Mouse (Mus musculus): ENCODE results near the gene Efcab6. TPM values are rescaled to one million over a fixed set of nuclear protein-coding genes. Genes with fewer than 3 reads are reported as not detected.

The Efcab6 gene
- polyA plus RNA-seq, 1 experiment: 1.1 TPM

DNA sequence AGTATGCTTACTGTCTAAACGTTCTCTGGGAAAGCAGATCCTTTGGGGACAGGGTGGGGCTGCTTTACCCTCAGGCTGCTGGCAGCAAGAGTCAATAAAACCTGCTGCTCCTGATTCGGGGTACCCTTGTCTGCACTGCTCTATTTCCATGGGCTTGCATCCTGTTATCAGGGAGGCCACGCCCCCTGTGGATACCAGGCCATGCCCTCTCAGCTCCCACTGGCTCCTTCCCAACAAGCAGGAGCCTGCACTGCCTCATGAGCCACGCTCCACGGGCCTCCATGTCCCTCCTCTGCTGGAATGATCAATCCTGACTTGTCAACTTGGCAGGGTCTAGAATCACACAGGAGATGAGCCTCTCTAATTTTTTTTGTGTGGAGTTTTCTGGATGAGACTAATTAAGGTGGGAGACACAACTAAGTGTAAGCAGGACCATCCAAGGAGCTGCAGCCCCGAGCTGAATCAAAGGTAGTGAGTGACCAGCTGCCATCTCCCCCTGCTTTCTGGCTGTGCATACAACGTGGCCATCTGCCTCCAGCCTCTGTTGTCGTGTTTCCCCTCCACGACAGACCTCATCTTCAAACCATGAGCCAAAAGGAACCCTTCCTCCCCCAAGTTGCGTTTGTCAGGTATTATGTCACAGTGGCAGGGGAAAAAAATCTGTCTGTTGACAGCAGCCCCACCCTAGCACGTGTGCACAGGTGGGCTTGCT lies 187.9 kb downstream of the Efcab6 start:
- DNase-seq (ENCODE audit: low read depth): no peak

DNA sequence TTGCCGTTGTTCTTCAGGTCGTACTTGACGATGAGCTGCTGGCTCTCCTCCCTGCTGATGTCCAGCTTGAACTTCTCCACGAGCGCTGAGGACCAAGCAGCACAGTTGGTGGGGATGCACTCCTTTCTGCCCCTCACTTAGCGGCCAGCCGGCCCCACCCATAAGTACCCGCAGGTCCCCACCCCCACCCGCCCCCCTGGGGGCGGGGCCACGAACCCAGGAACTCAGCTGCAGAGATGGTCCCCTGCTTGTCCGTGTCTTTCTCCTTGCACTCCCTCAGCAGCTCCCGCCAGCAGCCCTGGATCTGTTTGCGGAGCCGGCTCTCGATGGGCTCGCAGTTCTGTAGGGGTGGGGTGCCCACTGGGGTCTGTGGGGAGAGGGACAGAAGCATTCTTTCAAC lies 194.2 kb downstream of the Efcab6 start:
- TF ChIP-seq CTCF (IDR thresholded peaks at IDR 0.05; ENCODE audit: borderline replicate concordance, extremely low read depth, insufficient read depth, insufficient read length) (no peak), POLR2A (IDR thresholded peaks at IDR 0.05; ENCODE audit: borderline replicate concordance, extremely low read depth, insufficient read depth, insufficient read length, poor library complexity, severe bottlenecking) (no peak)
- no peak for DNase-seq (ENCODE audit: low read depth)

More for the DNA sequence above, 187.9 kb downstream of the Efcab6 start:
- TF ChIP-seq CTCF (IDR thresholded peaks at IDR 0.05; ENCODE audit: borderline replicate concordance, extremely low read depth, insufficient read depth, insufficient read length) (no peak), POLR2A (IDR thresholded peaks at IDR 0.05; ENCODE audit: borderline replicate concordance, extremely low read depth, insufficient read depth, insufficient read length, poor library complexity, severe bottlenecking) (no peak)

DNA sequence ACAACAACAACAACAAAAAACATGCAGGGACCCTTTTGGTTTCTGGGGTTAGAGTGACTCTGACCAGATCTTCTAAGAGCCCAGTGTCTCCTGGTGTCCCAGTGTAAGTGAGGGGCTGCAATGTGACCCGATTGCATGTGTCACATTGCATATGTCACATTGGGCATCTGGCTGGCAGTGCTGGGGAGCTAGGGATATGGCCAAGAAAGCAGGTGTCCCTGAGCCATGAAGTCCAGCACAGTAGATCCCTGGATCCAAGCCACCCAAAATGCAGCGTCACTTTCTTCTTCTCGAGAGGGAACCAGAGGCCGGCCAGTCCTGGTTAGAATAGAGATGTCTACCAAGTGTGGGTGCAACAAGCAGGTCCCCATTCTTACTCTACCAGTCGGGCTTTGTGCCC lies 199.6 kb downstream of the Efcab6 start:
- no peak for TF ChIP-seq CTCF (IDR thresholded peaks at IDR 0.05; ENCODE audit: borderline replicate concordance, extremely low read depth, insufficient read depth, insufficient read length)
- TF ChIP-seq POLR2A (IDR thresholded peaks at IDR 0.05; ENCODE audit: borderline replicate concordance, extremely low read depth, insufficient read depth, insufficient read length, poor library complexity, severe bottlenecking): no peak
- DNase-seq (ENCODE audit: low read depth): no peak

DNA sequence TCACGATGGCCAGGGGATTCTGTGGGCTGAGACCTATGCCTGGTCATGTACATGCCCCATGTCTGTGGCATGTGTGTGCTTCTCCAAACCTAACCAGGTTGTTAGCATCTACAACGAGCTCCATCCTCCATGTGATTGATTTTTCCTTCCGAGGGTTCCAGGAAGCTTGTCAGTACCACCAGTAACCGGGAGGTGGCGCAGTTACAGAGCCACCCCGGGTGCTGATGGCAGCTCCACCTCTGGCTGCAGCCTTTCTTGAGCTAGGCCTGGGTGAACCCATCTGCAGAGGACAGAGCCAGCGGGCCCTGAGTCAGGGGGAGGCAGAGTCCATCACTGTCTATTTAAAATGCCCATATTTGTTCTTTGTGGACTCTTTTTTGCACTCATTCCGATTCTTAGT lies 208.1 kb downstream of the Efcab6 start:
- TF ChIP-seq CTCF (IDR thresholded peaks at IDR 0.05; ENCODE audit: borderline replicate concordance, extremely low read depth, insufficient read depth, insufficient read length): peak; percentile 90
- TF ChIP-seq POLR2A (IDR thresholded peaks at IDR 0.05; ENCODE audit: borderline replicate concordance, extremely low read depth, insufficient read depth, insufficient read length, poor library complexity, severe bottlenecking): no peak
- peak; percentile 58 for DNase-seq (ENCODE audit: low read depth)

DNA sequence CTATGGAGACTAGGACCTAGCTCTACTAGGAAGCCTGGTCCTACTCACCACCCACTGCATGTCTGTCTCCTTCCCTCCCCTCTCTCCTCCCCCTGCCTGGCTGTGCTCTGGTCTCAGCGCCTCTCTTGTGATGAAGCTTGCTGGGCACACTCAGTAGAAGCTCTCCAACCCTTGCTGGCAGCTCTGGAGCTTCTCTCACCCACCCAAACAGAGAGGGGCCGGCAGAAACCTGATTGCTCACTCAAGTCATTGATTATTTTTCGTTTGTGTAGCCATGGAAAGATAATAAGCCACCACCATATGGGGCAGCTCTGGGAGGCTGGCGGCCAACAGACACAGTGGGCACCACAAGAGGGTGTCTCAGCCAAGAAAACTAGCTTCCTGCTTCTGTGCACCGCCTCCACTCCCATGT lies 211.8 kb downstream of the Efcab6 start:
- peak; percentile 46 for DNase-seq (ENCODE audit: low read depth)
- TF ChIP-seq CTCF (IDR thresholded peaks at IDR 0.05; ENCODE audit: borderline replicate concordance, extremely low read depth, insufficient read depth, insufficient read length) (no peak), POLR2A (IDR thresholded peaks at IDR 0.05; ENCODE audit: borderline replicate concordance, extremely low read depth, insufficient read depth, insufficient read length, poor library complexity, severe bottlenecking) (no peak)

DNA sequence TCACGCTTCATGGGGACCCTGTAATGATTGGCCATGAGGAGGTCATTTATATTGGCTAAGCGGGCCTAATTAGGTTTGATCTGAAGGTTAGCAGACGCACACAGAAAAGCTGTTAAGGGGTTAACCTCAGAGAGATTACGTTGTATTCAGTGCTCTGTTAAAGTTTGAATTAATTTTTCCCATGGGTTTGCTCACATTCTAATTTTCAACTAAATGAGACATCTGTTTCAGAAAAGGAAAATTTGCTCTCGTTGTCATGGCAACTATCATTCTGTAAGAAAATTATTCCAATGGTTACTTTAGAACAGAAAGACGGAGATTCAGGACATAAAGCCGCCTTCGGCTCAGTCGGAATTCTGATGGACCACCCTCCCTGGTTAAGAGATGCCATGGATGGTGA lies 217.0 kb downstream of the Efcab6 start:
- TF ChIP-seq POLR2A (IDR thresholded peaks at IDR 0.05; ENCODE audit: borderline replicate concordance, extremely low read depth, insufficient read depth, insufficient read length, poor library complexity, severe bottlenecking): no peak
- no peak for TF ChIP-seq CTCF (IDR thresholded peaks at IDR 0.05; ENCODE audit: borderline replicate concordance, extremely low read depth, insufficient read depth, insufficient read length)
- DNase-seq (ENCODE audit: low read depth): peak; percentile 85

DNA sequence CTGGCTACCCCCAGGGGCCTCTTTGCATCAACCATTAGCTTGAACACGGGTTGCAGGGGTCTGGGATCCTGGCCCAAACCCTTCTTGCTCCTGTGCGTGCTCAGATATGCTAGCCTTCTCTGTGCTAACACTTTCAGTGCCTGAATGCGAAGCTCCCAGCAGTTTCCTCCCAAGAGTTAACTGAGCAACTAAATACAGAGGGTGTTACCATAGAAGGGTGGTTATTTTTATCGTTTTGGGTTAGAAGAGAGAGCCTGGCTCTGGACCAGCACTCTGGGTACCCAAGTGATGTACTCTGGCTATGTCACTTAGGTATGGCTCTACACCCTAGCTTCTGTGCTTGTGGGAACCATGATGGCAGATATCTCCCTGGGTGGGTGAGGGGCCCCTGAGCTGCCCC lies 217.7 kb downstream of the Efcab6 start:
- no peak for DNase-seq (ENCODE audit: low read depth)
- TF ChIP-seq POLR2A (IDR thresholded peaks at IDR 0.05; ENCODE audit: borderline replicate concordance, extremely low read depth, insufficient read depth, insufficient read length, poor library complexity, severe bottlenecking): no peak
- TF ChIP-seq CTCF (IDR thresholded peaks at IDR 0.05; ENCODE audit: borderline replicate concordance, extremely low read depth, insufficient read depth, insufficient read length): no peak

DNA sequence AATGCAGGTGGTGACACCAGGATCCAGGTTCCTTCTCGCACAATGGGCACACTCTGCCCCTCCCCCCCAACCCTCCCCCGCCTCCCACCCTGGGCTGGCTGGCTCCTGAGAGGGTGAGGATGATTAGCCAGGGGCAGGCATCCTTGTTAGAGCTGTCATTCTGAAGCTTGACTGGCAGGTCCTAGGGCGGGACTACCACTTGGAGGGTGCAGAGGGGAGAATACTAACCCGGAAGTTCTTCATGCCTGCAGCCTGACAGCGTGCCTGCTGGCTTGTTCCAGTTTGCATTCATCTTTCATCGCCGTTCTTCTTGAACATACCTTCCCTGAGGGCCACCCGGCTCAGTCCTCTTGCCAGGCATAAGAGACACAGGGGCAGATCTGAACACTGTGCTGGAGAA lies 218.6 kb downstream of the Efcab6 start:
- DNase-seq (ENCODE audit: low read depth): peak; percentile 53
- no peak for TF ChIP-seq POLR2A (IDR thresholded peaks at IDR 0.05; ENCODE audit: borderline replicate concordance, extremely low read depth, insufficient read depth, insufficient read length, poor library complexity, severe bottlenecking)

DNA sequence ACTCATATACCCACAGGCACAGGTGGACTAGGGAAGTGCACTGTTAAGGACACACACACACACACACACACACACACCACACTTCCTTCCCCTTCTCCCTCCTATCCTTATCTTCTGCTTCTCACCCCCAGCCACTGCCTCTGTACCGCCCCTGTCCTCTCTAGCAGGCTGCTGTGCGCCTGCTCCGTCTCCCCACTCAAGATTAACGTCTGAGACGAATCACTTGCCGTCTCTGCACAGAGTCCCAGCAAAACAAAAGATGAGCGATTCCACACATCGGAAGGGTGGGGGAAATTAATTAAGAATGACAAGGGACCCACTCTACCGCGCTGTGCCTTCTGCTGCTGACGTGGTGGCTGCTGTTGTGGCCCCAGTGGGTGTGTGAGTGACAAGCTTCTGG lies 219.4 kb downstream of the Efcab6 start:
- TF ChIP-seq CTCF (IDR thresholded peaks at IDR 0.05; ENCODE audit: borderline replicate concordance, extremely low read depth, insufficient read depth, insufficient read length) (no peak), POLR2A (IDR thresholded peaks at IDR 0.05; ENCODE audit: borderline replicate concordance, extremely low read depth, insufficient read depth, insufficient read length, poor library complexity, severe bottlenecking) (no peak)
- DNase-seq (ENCODE audit: low read depth): peak; percentile 67

DNA sequence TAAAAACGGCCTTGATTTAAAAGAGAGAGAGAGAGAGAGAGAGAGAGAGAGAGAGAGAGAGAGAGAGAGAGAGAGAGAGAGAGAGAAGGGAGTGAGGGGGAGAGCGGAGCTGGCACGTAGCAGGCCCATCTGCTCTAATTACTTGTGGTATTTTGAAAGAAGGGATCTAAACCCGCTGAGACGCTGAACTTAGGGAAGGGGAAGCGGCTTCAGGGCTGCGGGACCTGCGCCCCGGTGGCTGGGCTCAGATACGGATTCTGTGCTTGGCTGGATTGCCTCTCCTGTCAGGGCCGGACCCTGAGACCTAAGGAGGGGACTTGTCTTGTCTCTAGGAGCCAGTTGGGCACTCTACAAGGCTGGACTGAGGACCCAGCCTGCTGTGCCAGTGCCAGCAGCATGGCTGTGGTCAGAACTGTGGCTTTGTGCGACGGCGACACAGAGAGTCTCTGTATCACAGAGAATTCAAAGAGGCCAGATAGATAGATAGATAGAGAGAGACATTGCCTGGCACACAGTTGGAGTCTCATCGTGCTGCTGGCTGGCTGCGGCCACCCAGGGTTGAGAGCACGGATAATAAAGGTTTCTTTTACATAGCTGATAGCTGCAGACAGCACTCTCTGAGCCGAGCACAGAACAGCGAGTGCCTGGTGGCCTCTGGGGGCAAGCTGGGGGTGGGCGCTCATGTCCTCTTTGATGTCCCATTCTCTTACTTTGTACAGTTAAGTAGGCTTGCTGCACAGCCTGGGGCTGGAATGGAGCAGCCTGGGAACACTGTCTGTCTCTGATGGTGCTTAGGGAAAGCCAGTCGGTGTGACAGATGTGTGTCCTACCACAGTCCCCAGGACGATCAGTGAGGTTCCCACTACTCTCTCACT lies 222.0 kb downstream of the Efcab6 start:
- DNase-seq (ENCODE audit: low read depth): peak; percentile 88
- no peak for TF ChIP-seq CTCF (IDR thresholded peaks at IDR 0.05; ENCODE audit: borderline replicate concordance, extremely low read depth, insufficient read depth, insufficient read length)
- TF ChIP-seq POLR2A (IDR thresholded peaks at IDR 0.05; ENCODE audit: borderline replicate concordance, extremely low read depth, insufficient read depth, insufficient read length, poor library complexity, severe bottlenecking): no peak

DNA sequence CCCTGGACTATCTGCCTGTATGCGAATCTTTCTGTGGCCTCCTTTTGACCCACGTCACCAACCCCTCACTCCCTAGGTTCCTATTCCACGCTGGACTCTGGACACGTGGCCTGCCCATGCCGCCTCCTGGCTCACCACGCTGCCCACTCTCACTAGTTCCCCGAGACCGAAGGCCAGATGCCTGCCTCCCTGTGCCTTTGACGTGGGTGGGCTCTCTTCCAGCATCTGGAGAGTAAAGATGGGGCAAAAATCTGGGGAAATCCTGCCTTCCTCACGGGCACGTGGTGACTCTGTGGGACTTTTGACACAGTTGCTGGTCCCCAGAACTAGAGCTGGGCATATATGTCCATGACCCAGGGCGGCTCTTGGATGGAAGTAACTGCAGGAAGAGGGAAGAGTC lies 222.8 kb downstream of the Efcab6 start:
- TF ChIP-seq POLR2A (IDR thresholded peaks at IDR 0.05; ENCODE audit: borderline replicate concordance, extremely low read depth, insufficient read depth, insufficient read length, poor library complexity, severe bottlenecking): no peak
- TF ChIP-seq CTCF (IDR thresholded peaks at IDR 0.05; ENCODE audit: borderline replicate concordance, extremely low read depth, insufficient read depth, insufficient read length): no peak
- peak; percentile 35 for DNase-seq (ENCODE audit: low read depth)

Measured in brain, embryonic 14.5 days (tissue).